Mouse (Mus musculus) limb, embryonic 14.5 days (tissue): ENCODE data around the gene Sipa1l1. TPM values are rescaled to one million over a fixed set of nuclear protein-coding genes. Genes with fewer than 3 reads are reported as not detected.

Source experiments
- ATAC-seq: fragments of 200-750 bp; cut with Nextera tagmentation; 2 replicates; pipeline ENCODE4 v1.8.0; 2017; ENCODE audit warnings: low read depth, moderate number of reproducible peaks, moderate TSS enrichment; ENCODE audit not compliant: low FRiP score
- DNase-seq: peaks from one replicate; pipeline ENCODE4 v3.0.0-alpha.2; 2015; ENCODE audit warnings: low spot score
- H3K27ac ChIP-seq: fragments of 300-500 bp; sonication (generic); replicated peaks from 2 replicates; pipeline ENCODE4 v1.5.1; 2014; ENCODE audit warnings: low read depth, mild to moderate bottlenecking, low read length, moderate library complexity, mixed read lengths
- H3K27me3 ChIP-seq: fragments of 300-500 bp; sonication (generic); 2 replicates; pipeline ENCODE4 v1.6.1; 2014; ENCODE audit warnings: low read length, mixed read lengths; ENCODE audit not compliant: control insufficient read depth, insufficient read depth
- H3K36me3 ChIP-seq: fragments of 300-500 bp; sonication (generic); 2 replicates; pipeline ENCODE4 v1.6.1; 2014; ENCODE audit warnings: mild to moderate bottlenecking, low read length, moderate library complexity, mixed read lengths; ENCODE audit not compliant: control insufficient read depth, insufficient read depth
- H3K4me1 ChIP-seq: fragments of 300-500 bp; sonication (generic); 2 replicates; pipeline ENCODE4 v1.6.1; 2014; ENCODE audit warnings: antibody characterized with exemption, low read length, mixed read lengths; ENCODE audit not compliant: control insufficient read depth, insufficient read depth
- H3K4me2 ChIP-seq: fragments of 300-500 bp; sonication (generic); replicated peaks from 2 replicates; pipeline ENCODE4 v1.6.1; 2014; ENCODE audit warnings: low read depth, mild to moderate bottlenecking, low read length, moderate library complexity; ENCODE audit not compliant: severe bottlenecking
- H3K4me3 ChIP-seq: fragments of 300-500 bp; sonication (generic); replicated peaks from 2 replicates; pipeline ENCODE4 v1.5.1; 2014; ENCODE audit warnings: low read length
- H3K9ac ChIP-seq: fragments of 300-500 bp; sonication (generic); 2 replicates; pipeline ENCODE4 v1.6.1; 2014; ENCODE audit warnings: mild to moderate bottlenecking, low read depth, low read length, moderate library complexity; ENCODE audit not compliant: severe bottlenecking
- H3K9me3 ChIP-seq: fragments of 300-500 bp; sonication (generic); 2 replicates; pipeline ENCODE4 v1.6.1; 2016; ENCODE audit warnings: low read length; ENCODE audit not compliant: control insufficient read depth
- POLR2A ChIP-seq: fragments of 200-500 bp; IDR thresholded peaks from 2 replicates; pipeline ENCODE4 v1.8.0; 2012; ENCODE audit warnings: inconsistent platforms, mild to moderate bottlenecking, moderate library complexity, borderline replicate concordance; ENCODE audit not compliant: insufficient read depth, insufficient read length; ENCODE audit errors: extremely low read depth
- WGBS: fragments of 180-500 bp; shearing (Covaris S2); extraction: QIAGEN DNeasy Blood & Tissue Kit; methylation state at CpG from one replicate; pipeline ENCODE4 v1.1.7; 2014; 5-methylcytosine and 5-hydroxymethylcytosine counted together
- polyA plus RNA-seq, 2 experiments: library from polyadenylated mRNA; depleted of rRNA in 1 of 2; stranded (reverse) in 1 of 2; unstranded in 1 of 2; fragments of >200 nt; fragmentation: Nextera tagmentation in 1 of 2; extraction: Ambion mirVana in 1 of 2; gene quantifications; 2 replicates each; pipeline versions ENCODE4 v1.2.1 to v1.2.3; 2012 to 2014

Sipa1l1 gene
- polyA plus RNA-seq, 2 experiments: 29.5 to 31.0 TPM

DNA sequence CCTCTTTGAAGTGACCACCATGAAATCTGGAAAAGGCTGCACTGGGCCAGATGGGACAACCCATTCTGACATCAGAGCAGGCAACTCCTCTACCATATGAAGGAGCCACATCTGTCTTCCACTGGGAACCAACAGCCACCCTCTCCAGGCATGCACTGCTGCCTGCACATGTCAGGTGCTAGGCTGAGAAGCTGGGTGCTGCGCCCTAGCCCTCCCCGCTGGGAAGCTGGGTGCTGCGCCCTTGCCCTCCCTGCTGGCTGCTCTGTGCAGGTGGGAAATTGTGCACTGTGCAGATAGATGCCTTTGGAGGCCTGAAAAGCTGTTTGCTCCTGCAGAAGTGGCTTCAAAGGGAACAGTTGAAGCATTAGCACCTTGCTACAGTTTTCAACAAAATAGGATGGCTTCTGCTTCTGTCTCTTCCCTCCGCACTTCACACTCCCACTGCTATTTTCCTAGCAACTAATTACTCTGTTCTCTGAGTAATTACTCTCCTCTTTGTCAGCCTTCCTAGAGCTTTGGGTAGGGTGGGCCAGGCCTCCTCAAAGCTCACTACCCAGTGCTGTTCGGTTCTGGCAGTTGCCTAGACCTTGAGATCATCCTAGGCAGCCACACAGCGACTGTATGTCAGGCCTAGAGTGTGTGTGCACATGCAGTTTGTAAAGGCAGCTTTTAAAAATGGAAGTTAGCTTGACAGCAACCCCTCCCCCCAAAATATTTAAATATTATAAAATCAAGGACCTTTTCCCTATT, 231.0 kb downstream of the Sipa1l1 start:
- Histone ChIP-seq H3K4me1 (no peaks in the 10 kb centered on the region; the same call in 1 of the 2 replicates), H3K9me3 (no peaks in the 10 kb centered on the region), H3K27me3 (no peaks in the 10 kb centered on the region), H3K27ac (no peak overlapping the region), H3K9ac (no peak overlapping the region), H3K4me2 (no peak overlapping the region), H3K4me3 (no peak overlapping the region), H3K36me3 (peaks cover 39% of the 10 kb centered on the region)
- no peak for ATAC-seq
- 82% methylated on average over 6 of the region's 6 CpGs for WGBS
- no peak for TF ChIP-seq POLR2A
- no peak for DNase-seq

DNA sequence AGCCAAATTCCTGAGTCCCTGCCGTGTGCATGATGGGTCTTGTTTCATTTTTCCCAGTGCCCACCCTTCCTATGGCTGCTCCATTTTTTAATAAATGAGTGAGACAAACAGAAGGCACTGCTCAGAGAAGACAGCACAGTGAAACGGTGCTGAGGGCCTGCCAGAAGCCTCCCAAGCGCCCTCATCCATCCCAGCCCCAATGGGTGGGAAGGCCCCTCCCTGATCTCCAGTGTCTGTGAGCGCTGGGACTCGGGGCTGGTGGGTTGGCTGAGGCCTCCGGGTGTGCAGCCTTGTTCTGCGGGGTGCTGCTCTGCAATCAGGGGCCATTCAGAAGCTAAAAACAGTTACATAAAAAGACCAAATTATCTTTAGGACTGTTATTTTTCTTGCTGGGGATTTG, 231.7 kb downstream of the Sipa1l1 start:
- no peaks in the 10 kb centered on the region; the same call in 1 of the 2 replicates for H3K4me1 ChIP-seq
- ATAC-seq: no peak
- no peak for DNase-seq
- no peak overlapping the region for H3K9ac ChIP-seq
- no peaks in the 10 kb centered on the region for H3K9me3 ChIP-seq
- H3K36me3 ChIP-seq: peaks cover 38% of the 10 kb centered on the region
- no peak overlapping the region for H3K27ac ChIP-seq
- H3K4me2 ChIP-seq: no peak overlapping the region
- no peak overlapping the region for H3K4me3 ChIP-seq
- no peak for TF ChIP-seq POLR2A
- WGBS: 68% methylated on average over 7 of the region's 7 CpGs
- H3K27me3 ChIP-seq: no peaks in the 10 kb centered on the region

DNA sequence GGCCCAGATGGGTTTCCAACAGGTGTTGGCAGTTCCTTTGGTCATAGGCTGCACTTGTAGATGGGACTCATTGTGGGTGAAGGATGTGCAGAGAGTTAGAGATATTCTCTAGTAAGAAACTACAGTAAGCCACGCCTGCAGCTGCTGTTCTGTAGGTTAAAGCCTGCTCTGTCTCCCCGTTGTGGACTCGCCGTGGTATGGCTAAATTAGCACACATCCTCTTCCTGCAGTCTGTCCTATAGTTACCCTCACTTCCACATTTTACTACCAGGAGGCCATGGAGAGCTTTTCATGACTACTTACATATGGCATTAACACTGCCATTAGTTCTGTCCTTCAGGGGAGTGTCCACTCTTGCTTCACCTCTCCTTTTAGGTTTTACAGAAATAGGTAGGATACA, 232.3 kb downstream of the Sipa1l1 start:
- 63% methylated on average over 4 of the region's 4 CpGs for WGBS
- H3K4me3 ChIP-seq: no peak overlapping the region
- H3K36me3 ChIP-seq: peaks cover 34% of the 10 kb centered on the region

DNA sequence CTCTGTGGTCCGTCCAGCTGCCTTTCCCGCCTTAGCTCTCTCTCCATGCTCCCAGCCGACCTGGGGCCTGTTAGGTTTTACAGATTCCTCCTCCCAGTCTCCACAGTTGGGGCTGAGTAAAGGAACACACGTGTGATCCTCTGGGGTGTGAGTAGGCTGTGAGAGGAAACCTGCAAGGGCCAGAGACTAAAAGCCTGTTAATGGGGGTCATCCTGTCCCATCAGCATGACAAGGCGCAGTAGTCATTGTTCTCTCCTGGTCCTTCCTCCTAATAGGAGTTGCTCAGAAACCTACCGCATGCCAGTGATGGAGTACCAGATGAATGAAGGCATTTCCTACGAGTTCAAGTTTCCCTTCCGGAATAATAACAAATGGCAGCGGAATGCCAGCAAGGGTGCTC, 233.5 kb downstream of the Sipa1l1 start:
- Histone ChIP-seq H3K4me1 (peaks cover 10% of the 10 kb centered on the region), H3K4me3 (no peak overlapping the region), H3K27me3 (no peaks in the 10 kb centered on the region), H3K27ac (no peak overlapping the region), H3K9ac (no peak overlapping the region; the same call in 1 of the 2 replicates), H3K36me3 (peaks cover 23% of the 10 kb centered on the region), H3K9me3 (no peaks in the 10 kb centered on the region), H3K4me2 (no peak overlapping the region)
- DNase-seq: no peak
- 72% methylated on average over 9 of the region's 9 CpGs for WGBS
- TF ChIP-seq POLR2A: no peak
- ATAC-seq: no peak

More for the DNA sequence above, 232.3 kb downstream of the Sipa1l1 start:
- no peak overlapping the region for H3K27ac ChIP-seq
- ATAC-seq: no peak
- no peaks in the 10 kb centered on the region for H3K27me3 ChIP-seq
- H3K9me3 ChIP-seq: no peaks in the 10 kb centered on the region
- H3K9ac ChIP-seq: no peak overlapping the region
- H3K4me2 ChIP-seq: no peak overlapping the region
- TF ChIP-seq POLR2A: no peak
- H3K4me1 ChIP-seq: no peaks in the 10 kb centered on the region; the same call in 1 of the 2 replicates
- DNase-seq: no peak

DNA sequence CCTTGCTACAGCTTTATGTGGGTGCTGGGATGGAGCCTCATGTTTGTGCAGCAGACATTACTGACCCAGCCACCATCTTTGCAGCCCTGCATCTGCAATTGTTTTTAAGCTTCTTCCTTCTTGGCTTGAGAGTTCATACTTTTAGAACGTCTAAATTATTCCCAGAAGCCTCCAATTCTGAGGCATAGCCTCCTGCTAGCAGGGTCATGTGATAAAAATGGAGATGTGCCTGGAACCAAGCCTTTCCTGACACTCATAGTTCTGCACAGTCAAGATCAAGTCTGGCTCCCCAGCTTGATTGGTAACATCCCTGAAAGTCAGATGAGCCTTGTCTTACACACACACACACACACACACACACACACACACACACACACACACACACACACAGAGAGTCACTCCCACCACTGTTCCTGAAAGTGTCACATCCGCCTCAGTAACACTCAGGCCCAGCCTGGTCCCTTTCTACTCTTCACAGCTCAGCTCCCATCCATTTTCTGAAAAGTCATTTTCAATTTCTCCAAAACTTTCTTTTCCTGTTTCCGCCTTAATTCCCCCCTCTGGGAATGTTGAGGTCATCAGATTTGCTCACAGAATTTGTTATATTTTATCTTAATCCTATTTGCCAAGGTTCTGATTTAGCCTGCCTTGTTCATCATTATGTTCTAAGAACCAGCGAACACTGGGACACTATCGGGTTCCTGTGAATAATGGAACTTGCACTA, 238.6 kb downstream of the Sipa1l1 start:
- Histone ChIP-seq H3K27me3 (no peaks in the 10 kb centered on the region), H3K27ac (no peak overlapping the region), H3K36me3 (peaks cover 11% of the 10 kb centered on the region), H3K4me2 (no peak overlapping the region), H3K4me3 (no peak overlapping the region), H3K4me1 (peaks cover 27% of the 10 kb centered on the region), H3K9ac (0 out of 2 replicates have a peak overlapping the region, but pooled peaks have one; percentile 2), H3K9me3 (no peaks in the 10 kb centered on the region)
- ATAC-seq (no peak), DNase-seq (no peak)
- no peak for TF ChIP-seq POLR2A
- 58% methylated on average over 5 of the region's 5 CpGs for WGBS
